Mouse (Mus musculus) retina, embryonic 14.5 days (tissue): ENCODE measurements around the gene Dctd.
"Not testable (repeated sequence)": the region's sequence is repeated elsewhere in the genome, so short reads cannot be mapped to it uniquely, and the experiment has no call there.

Source experiments
- DNase-seq: peaks from one replicate; pipeline ENCODE4 v3.0.0-alpha.2; 2015; ENCODE audit warnings: low spot score

Dctd gene

DNA sequence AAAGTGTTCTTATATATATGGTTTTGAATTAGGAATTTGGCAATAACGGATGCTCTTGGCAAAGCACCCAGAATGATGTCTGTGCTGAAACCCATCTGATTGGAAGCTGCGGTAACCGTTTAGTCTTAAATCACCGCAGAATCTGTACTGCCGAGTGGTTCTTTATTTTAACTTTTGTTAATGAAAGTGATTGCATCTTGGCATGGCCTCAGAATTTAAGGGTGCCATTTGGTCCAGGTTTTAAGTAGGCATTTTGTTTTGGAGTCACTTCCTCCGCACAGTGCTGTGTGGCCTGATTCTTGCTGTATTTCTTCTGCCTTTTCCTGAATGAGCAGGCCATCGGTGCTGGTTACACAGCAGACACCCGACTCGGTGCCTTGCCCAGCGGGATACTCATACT is 47.6 kb downstream of the Dctd start:
- no peak for DNase-seq

DNA sequence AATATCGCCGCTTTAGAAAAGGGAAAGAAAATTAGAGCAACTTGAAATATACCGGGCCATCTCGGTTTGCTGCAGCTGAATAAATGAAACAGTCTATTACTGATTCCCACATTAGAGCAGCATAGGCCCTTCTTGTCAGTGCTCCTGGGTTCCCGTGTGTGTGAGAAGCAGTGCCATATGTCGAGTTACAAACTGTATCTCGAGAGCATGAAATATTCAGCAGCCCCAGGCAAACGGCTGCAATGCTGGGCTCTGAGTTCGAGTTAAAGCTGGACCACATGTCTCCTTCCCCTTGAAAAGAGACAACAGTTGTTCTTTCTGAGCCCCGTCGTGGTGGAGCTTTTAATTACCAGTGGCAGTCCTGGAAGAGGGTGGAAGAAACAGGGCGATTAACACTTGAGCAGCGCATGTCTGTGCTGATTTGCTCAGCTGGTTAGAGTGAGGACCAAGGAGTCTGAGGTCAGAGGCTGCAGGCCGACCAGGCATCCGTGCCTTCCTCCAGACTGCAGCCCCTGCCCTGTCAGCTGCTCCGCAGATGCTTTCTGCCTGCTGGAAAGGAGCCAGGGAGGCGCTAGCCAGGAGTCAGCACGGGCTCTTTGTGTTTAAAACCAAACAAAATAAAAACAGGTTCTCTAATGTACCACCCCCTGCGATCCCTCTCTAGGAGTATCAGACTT is 53.3 kb downstream of the Dctd start:
- peak; percentile 59 for DNase-seq

DNA sequence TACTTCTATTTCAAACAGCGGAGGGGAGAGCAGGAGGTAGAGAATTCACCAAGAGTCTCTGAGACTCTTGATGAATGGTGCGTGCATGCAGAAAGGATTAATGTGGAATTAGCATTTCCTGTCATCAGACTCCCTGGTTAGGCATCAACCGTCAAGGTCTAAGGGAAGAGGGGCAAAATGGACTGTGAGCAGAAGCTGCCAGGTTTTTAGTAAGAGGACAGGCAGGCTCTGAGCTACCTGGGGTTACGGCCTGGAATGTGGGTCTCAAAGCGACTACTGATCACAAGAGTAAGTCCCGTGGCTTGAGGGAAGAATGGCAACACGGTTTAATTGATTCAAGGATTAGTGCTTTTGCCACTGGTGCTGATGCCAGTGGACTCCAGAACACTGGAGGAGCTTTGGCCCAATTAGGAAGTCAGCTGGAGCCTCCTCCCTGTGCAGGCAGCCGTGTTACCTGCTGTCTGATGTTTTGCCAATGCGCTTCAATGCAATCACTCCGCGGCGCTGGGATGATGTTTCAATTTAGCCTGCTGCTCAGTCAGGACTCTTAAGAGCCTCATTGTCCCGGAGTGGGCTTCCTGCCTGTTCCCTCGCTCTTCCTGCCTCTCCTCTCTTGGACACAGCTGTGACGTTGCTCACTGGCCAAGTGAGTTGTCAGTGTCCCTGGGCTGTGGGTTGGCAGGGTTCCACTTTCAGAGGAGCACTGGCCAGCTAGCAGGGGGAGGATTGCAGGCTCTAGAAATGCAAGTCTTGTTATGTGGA is 54.6 kb downstream of the Dctd start:
- DNase-seq = peak; percentile 51

DNA sequence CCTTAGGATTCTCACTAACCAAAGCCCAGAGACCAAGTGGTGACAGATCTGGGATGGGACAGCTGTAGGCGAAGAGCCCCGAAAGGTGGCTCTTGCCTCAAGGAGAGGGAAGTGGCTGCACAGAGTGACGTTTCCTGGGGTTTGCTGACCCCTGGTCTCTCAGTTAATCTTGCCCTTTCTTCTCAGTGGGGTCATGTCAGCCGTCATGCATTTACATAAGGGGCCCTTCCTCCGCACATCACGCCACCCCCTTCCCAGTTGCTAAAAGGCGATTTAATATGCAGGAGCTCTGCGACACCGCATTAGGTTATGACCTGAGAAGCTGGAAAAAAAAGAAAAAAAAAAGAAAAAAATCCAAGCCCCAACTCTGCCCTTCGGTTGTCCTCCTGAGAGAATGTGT is 58.8 kb downstream of the Dctd start:
- no peak for DNase-seq

DNA sequence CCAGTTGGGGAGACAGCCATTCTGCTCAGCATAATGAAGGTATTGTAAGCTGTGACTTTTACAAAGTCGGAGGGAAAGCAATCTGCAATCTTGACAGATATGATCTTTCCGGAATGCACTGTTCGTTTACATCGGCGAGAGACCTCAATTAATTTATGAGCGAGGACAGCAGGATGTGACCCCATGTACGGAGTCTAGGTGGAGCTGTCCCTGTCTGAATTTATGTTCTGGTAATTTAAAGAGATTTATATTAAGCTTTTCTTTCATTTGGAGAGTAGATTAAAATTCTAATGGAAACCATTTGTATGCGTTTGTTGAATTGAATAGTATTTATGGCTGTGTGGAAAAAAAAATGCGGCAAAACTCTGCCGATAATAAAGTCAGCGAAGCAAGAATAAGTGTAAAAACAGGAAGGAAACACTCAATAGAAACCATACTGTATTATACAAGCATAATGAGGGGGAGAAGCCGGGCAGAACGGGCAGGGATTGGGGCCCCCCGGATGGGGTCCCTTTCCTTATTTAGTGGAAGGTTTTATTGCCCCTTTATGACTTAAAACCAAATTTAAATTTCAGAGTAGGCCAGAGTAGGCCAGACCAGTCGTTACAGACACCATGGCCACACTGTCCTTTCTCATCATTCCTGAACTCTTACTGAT is 59.8 kb downstream of the Dctd start:
- no peak for DNase-seq

DNA sequence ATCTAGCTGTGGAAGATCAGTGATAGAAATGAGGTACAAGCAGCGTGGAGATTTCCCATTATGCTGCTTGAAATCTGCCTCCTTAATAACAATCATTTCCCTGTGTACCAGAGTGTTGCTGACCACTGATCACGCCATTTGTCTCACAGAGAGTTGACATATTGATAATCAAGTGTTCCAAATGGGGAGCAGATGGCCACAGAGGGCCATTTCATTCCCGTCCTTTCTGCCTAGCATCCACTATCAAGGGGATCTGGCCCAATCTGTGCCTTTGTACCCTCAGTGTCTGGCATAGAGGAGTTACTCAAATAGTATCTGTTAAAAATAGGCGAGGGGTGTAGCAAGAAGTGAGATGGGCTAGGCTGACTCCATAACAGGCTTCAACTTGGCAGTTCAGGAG is 78.5 kb downstream of the Dctd start:
- no peak for DNase-seq

DNA sequence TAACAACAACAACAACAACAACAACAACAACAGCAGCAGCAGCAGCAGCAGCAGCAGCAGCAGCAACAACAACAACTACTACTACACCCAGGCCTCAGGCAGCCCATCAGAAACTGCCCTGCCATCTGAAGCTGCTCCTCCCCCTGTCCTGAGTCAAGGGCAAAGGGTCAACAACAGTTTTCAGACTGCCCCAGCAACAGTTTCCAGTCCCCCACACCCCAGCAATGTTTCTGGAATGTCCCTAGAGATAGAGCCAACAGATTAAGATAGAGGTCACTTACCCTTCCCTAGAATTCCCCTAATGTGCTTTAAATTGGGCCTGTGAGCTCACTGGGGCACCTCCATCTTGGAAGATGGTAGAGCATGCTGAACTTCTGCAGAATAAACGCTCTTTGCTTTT is 79.0 kb downstream of the Dctd start:
- DNase-seq = no peak

DNA sequence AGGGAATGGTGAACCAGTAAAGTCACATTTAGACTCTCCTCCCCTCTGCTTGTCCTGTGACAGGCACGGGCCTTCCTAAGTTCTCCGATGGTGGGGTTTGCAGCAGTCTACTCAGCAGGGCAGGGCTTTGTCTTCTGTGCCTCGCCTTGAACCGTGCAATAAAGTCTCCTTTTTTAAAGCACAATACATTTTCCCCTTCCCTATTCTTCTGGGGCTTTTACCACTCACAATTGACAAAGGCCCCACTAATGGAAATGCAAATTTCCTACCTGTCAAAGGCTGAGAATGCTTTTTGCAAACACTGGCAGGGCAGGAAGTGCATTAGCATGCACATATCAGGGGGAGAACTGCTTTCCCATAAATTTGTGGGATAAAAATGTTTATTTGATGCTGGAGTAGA is 80.1 kb downstream of the Dctd start:
- no peak for DNase-seq

DNA sequence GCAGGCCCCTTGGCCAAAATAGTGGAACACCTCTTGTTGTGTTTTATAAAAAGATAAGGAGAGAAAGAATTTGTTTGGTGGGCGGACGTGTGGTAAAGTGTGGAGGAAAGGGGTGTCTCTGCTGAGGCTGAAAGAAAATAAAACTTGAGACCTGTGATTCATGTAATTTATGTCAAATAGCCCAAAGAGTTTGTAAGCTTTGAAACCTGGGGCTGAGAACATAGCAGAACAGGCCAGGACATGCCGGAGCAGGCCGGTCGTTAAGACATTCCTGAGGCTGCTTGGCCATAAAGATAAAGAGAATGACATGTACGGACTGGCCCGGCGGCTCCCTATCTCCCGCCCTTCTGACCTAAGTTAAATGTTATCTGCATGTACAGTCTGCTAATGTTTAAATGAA is 81.3 kb downstream of the Dctd start:
- DNase-seq = not testable (repeated sequence)

DNA sequence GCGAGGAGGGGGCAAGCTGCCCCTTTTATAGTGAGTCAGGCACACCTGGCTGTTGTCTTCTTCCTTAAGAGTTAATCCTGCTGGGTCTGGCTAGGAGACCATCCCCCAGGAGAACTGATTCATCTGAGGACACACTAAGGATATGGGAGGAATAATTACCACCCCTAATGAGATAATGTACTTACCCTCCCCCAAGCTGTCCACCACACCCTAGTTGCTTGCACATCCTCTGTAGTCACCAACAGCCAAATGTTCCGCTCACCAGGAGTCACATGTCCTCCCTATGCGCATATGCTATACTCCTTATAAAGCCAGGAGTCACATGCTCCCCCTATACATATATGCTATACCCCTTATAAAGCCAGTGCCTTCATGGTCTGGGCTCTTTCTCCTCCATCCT is 82.1 kb downstream of the Dctd start:
- DNase-seq = no peak

DNA sequence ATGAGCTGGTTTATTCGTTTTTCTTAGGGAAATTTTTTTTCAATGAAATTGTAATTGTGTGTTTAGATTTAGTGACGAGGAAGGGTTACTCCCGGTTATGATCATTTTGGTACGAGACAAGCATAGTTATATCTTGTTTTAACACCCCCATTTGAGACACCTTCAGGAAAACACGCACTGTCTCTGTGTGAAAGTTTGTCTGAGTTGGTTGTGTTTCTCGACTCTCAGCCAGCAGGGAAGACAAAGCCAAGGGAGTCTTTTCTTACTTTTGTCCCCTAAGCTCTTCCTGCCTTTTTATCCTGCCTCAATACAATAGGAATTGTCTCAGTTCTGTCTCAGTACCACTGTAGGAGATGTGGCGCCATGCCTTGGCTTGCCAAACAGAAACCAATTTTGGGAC is 84.9 kb downstream of the Dctd start:
- DNase-seq = no peak

DNA sequence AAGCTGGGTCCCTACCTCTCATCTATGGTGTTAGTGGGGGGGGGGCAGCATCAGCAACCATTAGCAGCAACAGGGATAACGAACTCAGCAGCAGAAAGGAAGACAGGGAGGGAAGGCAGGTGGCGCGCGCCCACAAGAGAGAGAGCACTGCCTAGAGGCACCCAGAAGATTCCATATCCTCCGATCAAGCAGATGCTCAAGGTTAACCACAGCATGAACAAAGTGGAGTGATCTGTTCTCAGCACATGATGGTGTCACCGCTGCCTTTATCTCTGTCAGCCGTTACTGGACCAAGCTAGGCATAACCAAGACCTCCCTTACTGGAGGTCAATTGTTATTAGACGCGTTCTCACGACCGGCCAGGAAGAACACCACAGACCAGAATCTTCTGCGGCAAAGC is 89.7 kb downstream of the Dctd start:
- DNase-seq = no peak

DNA sequence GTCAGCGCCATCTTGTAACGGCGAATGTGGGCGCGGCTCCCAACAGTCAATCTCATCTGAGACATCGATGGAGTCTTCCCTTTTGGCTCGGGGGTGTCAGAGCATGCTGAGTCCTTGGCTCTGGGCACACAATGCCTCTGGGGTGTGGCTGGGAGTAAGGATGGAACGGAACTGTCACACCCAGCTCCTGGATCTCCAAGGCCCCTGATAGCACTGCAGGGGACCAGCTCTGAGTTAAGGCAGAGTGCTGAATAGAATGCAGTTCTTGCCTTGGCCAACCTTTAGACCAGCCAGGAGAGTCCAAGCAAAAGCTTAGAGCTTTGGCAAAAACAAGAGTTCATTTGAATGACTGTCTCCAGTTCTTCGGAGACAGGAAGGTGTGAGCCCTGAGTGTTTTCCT is 97.1 kb downstream of the Dctd start:
- DNase-seq = no peak

DNA sequence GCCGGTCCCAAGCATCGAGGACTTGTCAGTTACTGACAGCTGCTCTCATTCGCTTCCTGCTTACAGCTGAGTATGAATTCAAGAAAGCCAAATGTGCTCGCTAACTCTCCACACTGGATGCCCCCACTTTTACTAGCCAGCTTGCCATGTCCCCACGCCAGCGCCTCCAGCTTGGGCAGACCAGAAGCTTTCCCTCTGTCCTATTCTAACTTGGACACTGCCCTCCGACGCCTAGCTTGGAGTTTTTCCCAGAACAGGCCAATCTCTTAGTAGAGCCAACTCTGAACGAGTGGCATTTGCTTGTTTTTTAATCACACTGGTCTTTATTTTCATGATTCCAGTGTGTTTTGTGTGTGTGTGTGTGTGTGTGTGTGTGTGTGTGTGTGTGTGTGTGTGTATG is 100.3 kb downstream of the Dctd start:
- DNase-seq = no peak

DNA sequence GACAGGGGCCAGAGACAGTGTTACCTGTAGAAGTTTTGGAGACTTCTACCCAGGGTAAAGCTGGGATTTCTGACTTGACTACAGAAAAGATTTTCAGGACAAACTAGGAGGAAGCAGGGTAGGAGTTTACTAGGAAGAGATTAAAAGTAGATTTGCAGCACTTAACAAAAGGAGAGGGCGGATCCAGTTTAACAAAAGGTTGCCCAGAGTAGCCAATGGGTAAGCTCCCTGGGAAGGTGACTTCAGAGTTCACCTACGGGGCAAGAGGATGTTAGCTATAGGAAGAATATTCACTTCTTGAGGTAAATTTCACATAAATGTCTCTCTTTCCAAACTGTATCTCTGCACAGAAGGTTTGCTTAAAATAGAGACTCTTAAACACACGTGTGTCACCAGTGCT is 103.7 kb downstream of the Dctd start:
- no peak for DNase-seq
